Mouse (Mus musculus) heart, adult 2 months (tissue): ENCODE measurements around the gene Nanos2.

Experiments used
- CTCF ChIP-seq: fragments of 200-600 bp; IDR thresholded peaks from 2 replicates; pipeline ENCODE4 v1.8.1; 2022; ENCODE audit warnings: antibody characterized with exemption, mild to moderate bottlenecking, moderate library complexity
- POLR2A ChIP-seq: fragments of 200-500 bp; IDR thresholded peaks from 2 replicates; pipeline ENCODE4 v1.6.1; 2011; ENCODE audit warnings: mild to moderate bottlenecking, low read depth, low read length, control low read depth; ENCODE audit not compliant: insufficient read depth

DNA sequence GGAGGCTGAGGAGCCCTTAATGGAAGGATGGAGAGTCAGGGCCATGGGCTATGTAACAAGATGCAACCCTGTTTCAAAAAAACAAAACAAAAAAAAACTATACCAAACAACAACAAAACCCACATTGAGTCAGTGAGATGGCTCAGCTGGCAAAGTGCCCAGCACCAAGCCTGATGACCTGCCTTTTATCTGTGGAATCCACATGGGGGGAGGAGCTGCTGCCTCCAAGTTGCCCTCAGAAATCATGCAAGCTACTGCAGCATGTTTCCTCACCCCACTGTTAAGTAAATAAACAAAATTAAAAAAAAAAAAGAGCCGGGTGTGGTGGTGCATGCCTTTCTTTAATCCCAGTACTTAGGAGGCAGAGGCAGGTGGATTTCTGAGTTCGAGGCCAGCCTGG, 697 bp upstream of the Nanos2 start:
- TF ChIP-seq POLR2A (no peak), CTCF (no peak)
